Mouse (Mus musculus) mouse trophoblast stem cell (cell line): ENCODE measurements around the gene Fis1.
"Not testable (repeated sequence)": the region's sequence is repeated elsewhere in the genome, so short reads cannot be mapped to it uniquely, and the experiment has no call there.

ENCODE experiments used
- in situ Hi-C, 2 experiments: fragments of 300-500 bp; cut with MseI, MboI; formaldehyde crosslinking; loops; 2 replicates in 1 of 2; 3 replicates in 1 of 2; pipeline ENCODE4 v1.15.1; 2025

Fis1 gene

DNA sequence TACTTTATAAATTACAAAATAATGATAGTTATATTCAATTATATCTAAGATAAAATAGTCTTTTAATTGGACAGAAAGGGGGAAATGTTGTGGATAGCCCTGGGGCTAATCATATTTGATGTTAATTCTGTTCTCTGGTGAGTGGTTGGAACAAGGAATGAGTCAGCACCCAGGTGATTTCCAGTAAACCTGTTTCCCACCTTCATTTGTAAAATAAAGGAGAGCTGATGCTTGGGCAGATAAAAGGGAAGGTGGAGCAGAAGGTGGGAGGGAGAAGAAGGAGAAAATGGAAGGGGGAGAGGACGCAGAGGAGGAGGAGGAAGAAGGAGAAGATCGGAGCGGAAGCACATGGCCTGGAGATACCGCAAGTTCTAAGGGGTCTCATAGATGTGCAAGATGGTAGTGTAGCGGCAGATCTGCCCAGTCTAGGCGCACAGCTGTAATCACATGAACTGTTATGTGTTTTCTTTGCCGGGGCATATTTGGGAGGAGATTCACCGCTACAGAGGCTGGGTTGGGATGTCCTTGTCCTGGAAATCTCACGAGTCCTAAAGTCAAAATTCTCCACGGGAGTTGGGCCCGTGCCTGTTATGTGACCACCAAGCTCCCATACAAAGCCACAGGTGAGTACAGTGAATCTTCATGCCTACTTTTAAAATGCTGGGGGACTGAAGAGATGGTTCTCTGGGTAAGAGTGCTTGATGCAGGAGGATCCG lies 12.1 kb upstream of the Fis1 start:
- in situ Hi-C loops: no loop called here

DNA sequence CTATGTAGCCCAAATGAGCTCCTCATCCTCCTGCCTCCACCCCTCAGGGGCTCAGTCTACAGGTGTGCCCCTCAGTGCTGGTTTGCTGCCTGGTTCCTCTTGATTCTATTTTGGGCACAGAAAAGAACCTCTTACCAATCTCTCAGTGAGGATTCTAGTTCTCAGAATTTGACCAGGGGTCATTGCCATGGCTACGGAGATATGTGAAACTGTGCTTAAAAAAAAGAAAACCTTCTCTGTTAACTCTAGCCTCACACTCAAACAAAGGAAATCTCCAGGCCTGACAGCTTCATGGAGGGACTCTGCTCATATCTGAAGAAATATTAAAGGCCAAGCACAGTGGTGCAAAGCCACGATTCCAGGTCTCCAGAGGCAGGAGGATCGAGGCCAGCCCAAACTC lies 10.3 kb upstream of the Fis1 start:
- in situ Hi-C loops: no loop called here

DNA sequence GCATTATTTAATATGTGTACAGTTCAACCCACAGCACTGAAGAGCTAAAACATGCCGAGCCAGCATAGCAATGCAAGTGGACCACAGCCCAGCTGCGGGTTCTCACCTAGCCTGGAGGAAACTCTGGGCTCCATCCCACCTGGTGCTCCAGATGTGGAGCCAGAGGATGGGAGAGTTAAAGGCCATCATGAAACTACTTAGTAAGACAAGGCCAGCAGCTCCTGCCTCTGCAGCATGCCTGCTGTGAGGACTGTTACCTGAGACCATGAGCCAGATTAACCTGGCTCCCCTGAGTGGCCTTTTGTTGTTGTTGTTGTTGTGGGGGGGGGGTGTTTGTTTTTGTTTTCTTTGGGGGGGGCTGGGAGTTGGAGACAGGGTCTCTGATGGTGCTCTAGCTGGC lies 9.7 kb upstream of the Fis1 start:
- in situ Hi-C loops: no loop called here

DNA sequence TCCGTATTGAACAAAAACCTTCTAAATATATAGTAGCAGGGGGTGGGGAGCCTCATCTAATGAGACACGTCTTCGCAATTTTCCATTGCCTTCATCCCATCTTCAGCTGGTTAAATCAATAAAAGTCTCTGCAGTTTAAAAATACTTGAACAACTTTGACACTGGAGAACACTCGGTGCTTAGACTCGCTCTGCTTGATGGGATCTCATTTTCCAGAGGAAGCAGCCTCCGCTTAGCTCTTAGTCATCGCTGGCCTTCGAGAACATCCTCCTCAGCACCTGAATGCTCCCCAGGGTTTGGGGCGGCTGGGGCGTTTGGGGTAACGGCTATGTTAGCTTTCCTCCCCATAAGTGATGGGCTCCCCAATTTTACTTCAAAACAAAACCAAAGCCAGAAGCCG lies 8.0 kb upstream of the Fis1 start:
- in situ Hi-C loops: no loop called here

DNA sequence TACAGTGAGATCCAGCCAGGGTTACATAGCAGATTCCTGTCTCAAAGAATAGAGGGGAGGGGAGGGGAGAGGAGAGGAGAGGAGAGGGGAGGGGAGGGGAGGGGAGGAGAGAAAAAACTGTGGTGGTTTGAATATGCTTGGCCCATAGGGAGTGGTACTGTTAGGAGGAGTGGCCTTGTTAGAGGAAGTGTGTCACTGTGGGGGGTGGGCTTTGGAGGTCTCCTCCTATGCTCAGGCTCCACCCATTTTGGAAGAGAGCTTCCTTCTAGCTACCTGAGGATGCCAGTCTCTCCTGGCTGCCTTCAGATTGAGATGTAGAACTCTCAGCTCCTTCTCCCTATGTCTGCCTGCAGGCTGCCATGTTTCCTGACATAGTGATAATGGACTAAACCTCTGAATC lies 5.2 kb upstream of the Fis1 start:
- in situ Hi-C loops: no loop called here

DNA sequence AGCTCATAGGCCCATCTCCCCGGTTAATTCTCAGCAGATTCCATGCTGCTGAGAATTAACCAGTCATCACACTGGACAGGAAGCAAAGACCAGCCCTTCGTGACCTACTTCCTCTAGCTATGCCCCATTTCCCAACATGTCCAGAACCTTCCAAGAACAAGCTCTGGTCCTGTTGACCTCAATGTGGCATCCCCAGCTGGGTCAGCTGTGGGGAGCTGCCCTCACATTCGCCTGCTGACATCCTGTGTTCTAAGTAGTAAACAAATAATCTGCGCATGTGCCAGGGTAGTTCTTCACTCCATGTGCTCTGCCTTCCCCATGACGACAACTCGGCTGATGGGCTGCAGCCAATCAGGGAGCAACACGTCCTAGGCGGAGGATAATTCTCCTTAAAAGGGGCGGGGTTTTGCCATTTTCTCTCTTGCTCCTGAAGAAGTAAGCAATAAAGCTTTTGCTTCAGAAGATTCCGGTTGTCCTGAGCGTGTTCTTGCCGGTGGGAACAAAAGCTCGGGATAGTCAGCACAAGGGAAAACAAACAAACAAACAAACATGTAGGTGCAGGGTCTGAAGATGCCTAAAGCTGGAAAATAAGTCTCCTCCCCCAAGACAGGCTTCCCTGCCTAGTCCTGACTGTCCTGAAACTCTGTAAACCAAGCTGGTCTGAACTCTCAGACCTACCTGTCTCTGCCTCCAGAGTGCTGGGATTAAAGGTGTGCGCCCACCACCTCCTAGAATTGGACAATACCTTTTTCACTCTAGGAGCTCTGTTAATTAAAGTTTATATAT lies 3.3 kb upstream of the Fis1 start:
- in situ Hi-C loops: not testable (repeated sequence)

DNA sequence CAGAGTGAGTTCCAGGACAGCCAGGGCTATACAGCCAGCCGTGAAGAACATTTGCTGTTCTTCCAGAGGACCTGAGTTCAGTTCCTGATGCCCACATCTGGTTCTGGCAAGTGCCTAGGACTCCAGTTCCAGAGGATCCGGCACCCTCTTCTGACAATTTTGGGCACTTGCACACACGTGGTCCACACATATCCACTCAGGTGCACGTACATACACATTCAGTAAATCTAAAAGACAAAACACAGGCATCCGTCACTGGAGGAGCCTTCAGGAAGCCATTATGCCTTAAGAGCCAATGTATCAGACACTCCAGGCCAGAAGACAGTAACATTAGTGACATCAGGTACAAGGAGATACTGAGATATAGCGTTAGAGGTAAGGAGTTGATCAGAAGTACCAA lies 2.6 kb upstream of the Fis1 start:
- in situ Hi-C loops: no loop called here

DNA sequence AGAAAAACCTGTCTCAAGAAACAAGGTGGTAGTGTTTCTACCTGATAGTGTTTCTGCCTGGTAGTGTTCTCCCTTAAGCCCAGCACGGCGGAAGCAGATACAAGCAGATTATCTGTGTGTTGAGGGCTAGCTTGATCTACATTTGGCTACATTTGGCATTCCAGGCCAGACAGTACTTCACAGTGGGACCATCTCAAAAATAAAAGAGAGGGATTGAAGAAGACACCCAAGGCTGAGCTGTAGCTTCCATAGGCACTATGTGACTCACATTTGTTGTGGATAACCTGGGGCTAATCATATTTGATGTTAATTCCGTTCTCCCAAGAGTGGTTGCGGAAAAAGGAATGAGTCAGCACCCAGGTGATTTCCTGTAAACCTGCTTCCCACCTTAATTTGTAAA lies 922 bp upstream of the Fis1 start:
- in situ Hi-C loops: no loop called here

DNA sequence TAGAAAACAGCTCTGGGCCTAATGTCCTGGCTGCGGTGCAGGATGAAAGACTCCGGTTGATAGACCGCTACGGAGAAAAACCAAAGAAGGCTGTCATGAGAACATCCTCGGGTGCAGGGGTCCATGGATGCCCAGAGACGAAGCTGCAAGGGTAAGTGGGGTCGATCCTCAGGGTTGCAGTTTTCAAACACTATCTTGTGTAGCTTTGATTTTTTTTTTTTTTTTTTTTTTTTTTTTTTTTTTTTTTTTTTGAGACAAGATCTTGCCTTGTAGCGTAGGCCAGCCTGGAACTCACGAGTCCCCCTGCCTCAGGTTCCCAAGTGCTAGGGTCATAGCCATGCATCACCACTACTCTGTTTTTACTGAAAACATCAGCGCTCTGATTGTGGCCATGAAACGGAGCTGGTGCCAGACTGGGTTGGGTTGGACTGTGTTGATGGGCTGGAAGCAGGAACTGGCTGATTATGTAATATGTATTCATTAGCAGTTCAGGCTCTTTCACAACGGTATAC lies 421 bp downstream of the Fis1 start:
- in situ Hi-C loops: no loop called here

DNA sequence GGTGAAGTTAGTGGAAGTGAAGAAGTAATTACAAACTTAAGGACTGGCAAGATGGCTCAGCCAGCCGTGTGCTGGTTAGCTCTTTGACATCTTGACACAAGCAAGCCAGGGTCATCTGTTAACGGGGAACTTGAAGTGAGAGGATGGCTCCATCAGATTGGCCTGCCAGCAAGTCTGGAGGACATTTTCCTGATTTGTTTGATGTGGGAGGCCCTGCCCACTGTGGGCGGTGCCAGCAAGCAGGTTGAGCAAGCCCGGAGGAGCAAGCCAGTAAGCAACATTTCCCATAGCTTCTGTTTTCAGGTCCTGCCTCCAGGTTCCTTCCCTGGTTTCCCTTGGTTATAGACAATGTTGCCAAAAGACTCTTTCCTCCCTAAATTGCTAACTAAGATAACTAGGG lies 2.5 kb downstream of the Fis1 start:
- in situ Hi-C loops: no loop called here

DNA sequence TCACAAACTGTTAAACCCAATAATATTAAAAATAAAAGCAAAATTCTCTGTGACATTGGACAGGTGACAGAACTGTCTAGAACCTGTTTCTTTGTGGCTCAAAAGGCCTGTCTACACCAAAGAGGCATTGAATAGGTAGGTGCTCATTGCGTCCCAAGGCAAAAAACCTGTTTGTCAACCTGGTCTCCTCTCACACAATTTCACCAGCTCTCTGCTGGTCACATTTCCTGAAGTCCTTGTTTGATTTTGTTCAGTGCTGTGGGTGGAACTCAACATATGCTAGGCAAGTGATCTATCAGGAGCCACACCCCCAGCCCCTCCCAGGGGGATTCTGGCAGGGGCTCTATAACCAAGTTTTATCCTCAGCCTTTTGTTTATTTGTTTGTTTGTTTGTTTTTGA lies 4.2 kb downstream of the Fis1 start:
- in situ Hi-C loops: no loop called here

DNA sequence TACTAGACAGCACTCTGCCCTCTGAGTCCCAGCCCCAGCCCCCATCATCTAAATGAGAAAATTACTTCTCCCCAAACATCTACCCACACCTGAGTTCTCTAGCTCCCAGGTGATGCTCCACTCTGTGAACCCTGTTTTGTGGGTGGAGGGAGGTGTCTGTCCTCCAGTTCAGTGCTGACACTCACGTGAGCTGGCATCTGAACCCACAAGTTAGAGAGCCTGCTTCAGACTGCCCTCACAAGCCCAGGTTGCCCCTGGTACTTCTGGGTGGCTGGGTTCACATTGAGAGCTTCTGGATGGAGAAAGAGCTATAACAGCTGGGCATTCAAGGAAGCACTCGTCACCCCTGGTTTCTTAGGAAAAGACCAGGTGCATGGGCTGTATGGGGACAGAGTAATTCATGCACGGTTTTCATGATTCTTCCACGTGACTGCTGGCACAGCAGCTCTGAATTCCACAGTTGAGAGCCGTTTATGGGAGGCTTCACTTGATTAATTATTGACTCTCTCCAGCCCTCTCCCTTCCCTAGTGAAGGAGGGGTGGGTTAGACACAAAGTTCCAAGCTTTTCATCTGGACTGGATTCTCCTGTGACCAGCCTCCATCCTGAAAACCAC lies 6.0 kb downstream of the Fis1 start:
- in situ Hi-C loops: no loop called here

DNA sequence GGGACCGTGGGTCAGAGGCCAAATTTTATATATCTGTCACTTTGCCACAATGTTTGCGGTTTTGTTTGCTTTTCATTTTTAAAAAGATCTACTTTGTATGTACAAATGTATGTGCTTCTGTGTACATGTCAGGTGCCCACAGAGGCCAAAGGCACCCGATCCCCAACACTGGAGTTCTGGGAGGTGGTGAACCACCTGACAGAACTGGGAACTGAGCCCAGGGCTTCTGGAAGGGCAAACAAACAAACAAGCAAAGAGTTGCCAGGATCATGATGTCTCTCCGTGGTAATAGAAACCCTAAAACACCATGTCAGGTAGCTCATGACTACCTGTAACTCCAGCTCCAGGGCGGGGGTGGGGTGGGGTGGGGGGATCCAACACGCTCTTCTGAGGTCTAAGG lies 7.0 kb downstream of the Fis1 start:
- in situ Hi-C loops: no loop called here

DNA sequence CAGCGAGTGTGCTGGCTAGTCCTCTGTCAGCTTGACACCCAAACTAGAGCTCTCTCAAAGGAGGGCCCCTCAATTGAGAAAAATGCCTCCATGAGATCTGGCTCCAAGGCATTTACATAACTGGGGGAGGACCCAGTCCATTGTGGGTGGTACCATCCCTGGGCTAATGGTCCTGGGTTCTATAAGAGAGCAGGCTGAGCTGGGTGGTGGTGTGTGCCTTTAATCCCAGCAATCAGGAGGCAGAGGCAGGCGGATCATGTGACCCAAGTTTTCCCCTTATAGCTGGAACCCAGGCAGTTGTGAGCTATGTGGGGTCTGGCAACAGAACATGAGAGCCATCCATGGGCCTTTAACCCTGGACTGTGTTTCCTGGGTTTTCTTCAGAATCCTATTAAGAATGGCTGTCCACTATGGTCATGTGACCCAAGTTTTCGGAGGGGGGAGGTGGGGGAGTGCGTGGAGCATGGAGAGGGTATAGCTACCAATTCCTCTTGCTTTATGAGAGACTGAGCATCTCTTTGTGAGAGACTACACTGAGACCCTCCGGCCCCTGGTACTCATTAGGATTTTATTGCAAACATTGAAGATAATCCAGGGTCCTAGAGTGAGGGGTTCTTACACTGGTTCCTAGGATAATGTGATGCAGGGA lies 8.4 kb downstream of the Fis1 start:
- in situ Hi-C loops: no loop called here

DNA sequence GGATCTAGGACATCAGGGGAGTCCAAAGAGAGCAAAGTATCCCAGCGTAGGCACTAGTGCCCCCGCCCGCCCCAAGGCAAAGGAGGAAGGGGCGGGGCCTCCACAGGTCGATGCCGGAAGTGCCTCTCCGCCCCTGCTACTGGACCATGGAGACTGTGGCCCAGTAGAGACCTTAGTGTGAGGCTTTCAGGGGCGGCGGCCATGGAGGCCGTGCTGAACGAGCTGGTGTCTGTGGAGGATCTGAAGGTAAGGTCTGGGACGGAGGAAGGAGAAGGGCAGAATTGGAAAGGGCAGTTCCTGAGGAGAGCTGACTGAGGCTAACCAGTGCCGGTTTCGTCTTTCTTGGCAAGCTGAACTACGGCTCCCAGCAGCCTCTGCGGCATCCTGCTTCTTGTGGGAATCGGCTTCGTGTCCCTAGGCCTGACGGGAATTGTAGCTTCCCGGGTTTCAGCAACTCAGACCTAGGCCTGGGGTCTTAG lies 8.9 kb downstream of the Fis1 start:
- in situ Hi-C loops: no loop called here

DNA sequence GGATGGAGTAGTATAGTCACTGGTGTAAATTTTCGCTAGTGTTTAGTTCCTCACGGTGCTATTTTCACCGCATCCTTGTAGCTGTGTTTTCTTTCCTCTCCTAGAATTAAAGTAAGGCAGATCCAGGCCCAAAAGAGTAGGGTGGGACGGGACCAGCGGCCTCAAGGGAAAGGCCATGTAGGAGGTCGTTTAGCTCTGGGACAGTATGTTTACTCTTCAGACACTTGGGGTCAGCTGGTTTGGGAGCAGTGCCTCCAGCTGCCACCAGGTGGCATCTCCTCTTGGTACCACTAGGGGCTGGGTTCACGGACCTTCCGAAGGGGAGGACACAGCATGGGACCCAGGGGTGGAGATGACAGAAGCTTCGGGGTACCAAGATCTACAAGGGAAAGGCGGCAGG lies 9.4 kb downstream of the Fis1 start:
- in situ Hi-C loops: no loop called here

DNA sequence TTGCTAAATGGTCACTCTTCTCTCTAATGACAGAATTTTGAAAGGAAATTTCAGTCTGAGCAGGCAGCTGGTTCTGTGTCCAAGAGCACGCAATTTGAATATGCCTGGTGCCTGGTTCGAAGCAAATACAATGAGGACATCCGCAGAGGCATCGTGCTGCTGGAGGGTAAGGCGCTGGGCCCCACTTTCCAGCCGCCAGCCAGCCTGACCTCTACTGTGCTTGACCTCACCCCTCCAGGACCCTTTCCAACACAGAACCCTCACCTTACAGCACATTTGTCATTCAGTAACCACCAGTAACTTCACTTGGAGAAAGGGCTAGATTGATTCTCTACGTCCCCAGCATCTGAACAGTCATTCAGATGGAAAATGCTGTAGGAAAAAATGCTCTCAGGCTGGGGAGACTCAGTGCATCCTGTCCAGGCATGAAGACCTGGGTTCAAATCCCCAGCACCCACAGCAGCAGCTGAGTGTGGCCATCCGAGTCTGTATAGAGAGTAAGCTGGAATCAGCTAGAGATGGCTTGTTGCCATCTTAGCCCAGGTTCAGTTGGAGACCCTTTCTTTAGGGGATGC lies 10.0 kb downstream of the Fis1 start:
- in situ Hi-C loops: no loop called here

DNA sequence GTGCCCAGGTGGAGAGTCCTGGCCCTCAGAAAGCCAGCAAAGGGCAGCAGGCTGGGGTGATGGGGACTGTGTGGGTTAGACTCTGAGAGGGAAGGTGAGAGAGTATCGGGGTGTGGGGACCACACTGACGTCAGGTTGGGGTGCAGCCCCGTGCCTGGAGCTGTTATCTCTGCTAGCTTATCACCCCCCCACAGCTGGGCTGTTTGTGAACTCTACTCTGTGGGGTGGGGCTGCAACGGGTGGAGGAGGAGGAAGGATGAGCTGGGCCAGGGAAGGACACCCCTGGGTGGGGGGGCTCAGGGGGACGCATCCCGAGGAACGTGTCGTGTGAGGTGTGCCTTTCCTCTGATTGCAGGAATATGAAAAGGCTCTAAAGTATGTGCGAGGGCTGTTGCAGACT lies 12.1 kb downstream of the Fis1 start:
- in situ Hi-C loops: no loop called here

DNA sequence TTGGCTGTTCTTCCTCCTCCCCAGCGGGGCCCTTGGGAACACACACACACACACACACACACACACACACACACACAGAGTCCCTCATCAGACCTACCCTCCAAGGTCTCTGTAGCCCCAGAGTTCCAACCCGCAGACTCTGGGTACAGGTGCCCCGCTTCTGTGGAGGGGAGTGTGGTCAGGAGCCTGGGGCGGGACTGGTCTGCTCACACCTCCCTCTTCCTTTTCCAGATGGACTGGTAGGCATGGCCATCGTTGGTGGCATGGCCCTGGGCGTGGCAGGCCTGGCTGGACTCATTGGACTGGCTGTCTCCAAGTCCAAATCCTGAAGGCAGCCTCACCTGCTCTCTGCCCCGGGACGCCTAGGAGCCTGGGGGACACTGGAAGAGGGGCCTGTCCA lies 12.6 kb downstream of the Fis1 start:
- in situ Hi-C loops: no loop called here

DNA sequence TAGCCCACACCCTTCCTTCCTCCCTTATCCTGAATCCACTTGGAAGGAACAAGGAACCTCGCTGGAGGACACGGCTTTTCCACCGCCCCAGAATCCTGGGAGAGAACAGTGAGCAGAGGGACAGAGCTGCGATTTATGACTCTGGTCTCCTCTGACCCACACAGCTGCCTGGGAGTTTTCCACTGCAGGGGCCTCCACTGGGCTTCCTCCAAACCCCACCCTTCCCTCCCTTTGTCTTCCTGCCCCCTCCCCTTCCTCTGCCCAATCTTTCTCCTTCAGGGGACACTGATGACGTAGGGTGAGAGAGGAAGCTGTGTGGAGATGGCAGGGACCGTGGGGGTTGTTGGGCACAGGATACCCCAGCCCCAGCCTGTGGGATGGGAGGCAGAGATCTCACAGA lies 13.3 kb downstream of the Fis1 start, which contains the start of gene Cldn15:
Cldn15 (plus strand) TSS at position 286 of the 400 bp plus-strand sequence.
- in situ Hi-C loops: no loop called here

DNA sequence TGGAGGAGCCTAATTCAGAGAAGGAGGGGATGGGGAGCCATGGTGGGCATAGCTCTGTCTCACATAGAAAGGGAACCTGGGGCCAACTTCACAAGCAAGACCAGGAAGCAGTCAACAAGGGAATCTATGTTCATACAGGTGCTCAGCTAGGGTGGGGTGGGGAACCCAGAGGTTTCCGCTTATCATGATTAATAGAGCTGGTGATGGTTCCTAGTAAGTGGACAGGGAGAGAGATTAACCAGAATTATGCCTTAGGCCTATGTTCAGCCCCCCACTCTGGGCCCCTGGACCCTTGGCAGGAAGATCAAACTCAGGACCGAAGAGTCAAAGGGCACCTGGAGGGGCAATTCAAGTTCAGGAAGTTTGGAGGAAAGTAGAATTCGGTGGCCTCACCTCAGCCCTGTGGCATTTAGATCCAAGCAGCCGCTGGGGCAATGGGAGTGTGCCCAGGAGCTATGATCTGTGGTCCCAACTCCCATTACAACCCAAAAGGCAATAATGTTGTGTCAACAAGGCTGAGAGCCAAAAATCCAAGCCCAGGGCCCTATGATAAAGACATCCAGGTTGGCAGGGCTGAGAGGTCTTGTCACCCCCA lies 13.9 kb downstream of the Fis1 start:
- in situ Hi-C loops: no loop called here
